Mouse (Mus musculus): ENCODE data around the gene Pik3r2.

- TF ChIP-seq CTCF (IDR thresholded peaks at IDR 0.05; ENCODE audit: low read depth, low read length) (no peak), EP300 (IDR thresholded peaks at IDR 0.05; ENCODE audit: insufficient read depth, low read depth, low read length) (no peak), POLR2A (IDR thresholded peaks at IDR 0.05; ENCODE audit: insufficient read depth, low read length) (no peak)
Measured at GRCm38 (mm10) chr8:70772075-70772474, 4.4 kb downstream of the Pik3r2 start.

Data from ES-Bruce4 (cell line).